Mouse (Mus musculus): ENCODE measurements at regions not wholly inside any gene's neighbourhood (a gene's known extent, or its start where the extent isn't known, plus 50 kb on each side); places are given as distances from the start of the nearest gene placed in this dataset.

GRCm38 (mm10) chr1:40907813-40908212, 102.4 kb downstream of the Tmem182 start:
- Histone ChIP-seq H3K9ac (replicated peaks; ENCODE audit: low read depth) (no peak overlapping the region), H3K27ac (ENCODE audit: low read length) (no peak overlapping the region), H3K36me3 (ENCODE audit: insufficient read depth, low read length) (no peaks in the 10 kb centered on the region), H3K27me3 (replicated peaks; ENCODE audit: insufficient read depth, low read length) (no peaks in the 10 kb centered on the region), H3K4me3 (ENCODE audit: low read depth, low read length) (no peak overlapping the region), H3K9me3 (ENCODE audit: low read length) (no peaks in the 10 kb centered on the region), H3K4me2 (replicated peaks; ENCODE audit: low read depth, low read length) (no peak overlapping the region), H3K4me1 (ENCODE audit: insufficient read depth, low read depth, low read length) (no peaks in the 10 kb centered on the region)
- ATAC-seq (no peak), DNase-seq (ENCODE audit: low spot score) (no peak)
- TF ChIP-seq EP300 (IDR thresholded peaks at IDR 0.05) = no peak
- no peak for TF ChIP-seq CTCF (IDR thresholded peaks at IDR 0.05)

- no peak for DNase-seq (ENCODE audit: low spot score)
- TF ChIP-seq CTCF (IDR thresholded peaks at IDR 0.05) (no peak), EP300 (IDR thresholded peaks at IDR 0.05) (no peak)
- Histone ChIP-seq H3K9ac (replicated peaks; ENCODE audit: low read depth) (no peak overlapping the region), H3K9me3 (ENCODE audit: low read length) (no peaks in the 10 kb centered on the region), H3K27ac (ENCODE audit: low read length) (no peak overlapping the region), H3K36me3 (ENCODE audit: insufficient read depth, low read length) (no peaks in the 10 kb centered on the region), H3K4me1 (ENCODE audit: insufficient read depth, low read depth, low read length) (no peaks in the 10 kb centered on the region), H3K4me2 (replicated peaks; ENCODE audit: low read depth, low read length) (no peak overlapping the region), H3K4me3 (ENCODE audit: low read depth, low read length) (no peak overlapping the region), H3K27me3 (replicated peaks; ENCODE audit: insufficient read depth, low read length) (no peaks in the 10 kb centered on the region)
- no peak for ATAC-seq
- 48% methylated on average over 3 of the region's 3 CpGs for WGBS
Observed at GRCm38 (mm10) chr1:40913591-40913990, 108.2 kb downstream of the Tmem182 start.

GRCm38 (mm10) chr1:40924271-40924670, 118.9 kb downstream of the Tmem182 start:
- H3K27me3 ChIP-seq (replicated peaks; ENCODE audit: insufficient read depth, low read length) = no peaks in the 10 kb centered on the region
- no peak overlapping the region for H3K4me3 ChIP-seq (ENCODE audit: low read depth, low read length)
- H3K4me2 ChIP-seq (replicated peaks; ENCODE audit: low read depth, low read length) = no peak overlapping the region
- TF ChIP-seq EP300 (IDR thresholded peaks at IDR 0.05) (no peak), CTCF (IDR thresholded peaks at IDR 0.05) (no peak)
- no peaks in the 10 kb centered on the region for H3K36me3 ChIP-seq (ENCODE audit: insufficient read depth, low read length)
- WGBS = 84% methylated on average over 3 of the region's 3 CpGs
- no peaks in the 10 kb centered on the region for H3K4me1 ChIP-seq (ENCODE audit: insufficient read depth, low read depth, low read length)
- H3K9me3 ChIP-seq (ENCODE audit: low read length) = no peaks in the 10 kb centered on the region
- ATAC-seq (no peak), DNase-seq (ENCODE audit: low spot score) (no peak)
- no peak overlapping the region for H3K27ac ChIP-seq (ENCODE audit: low read length)
- H3K9ac ChIP-seq (replicated peaks; ENCODE audit: low read depth) = no peak overlapping the region

GRCm38 (mm10) chr1:40924780-40925179, 119.4 kb downstream of the Tmem182 start:
- H3K4me3 ChIP-seq (ENCODE audit: low read depth, low read length) = no peak overlapping the region
- no peak overlapping the region for H3K4me2 ChIP-seq (replicated peaks; ENCODE audit: low read depth, low read length)
- WGBS = 69% methylated on average over 7 of the region's 7 CpGs
- H3K9ac ChIP-seq (replicated peaks; ENCODE audit: low read depth) = no peak overlapping the region
- no peaks in the 10 kb centered on the region for H3K27me3 ChIP-seq (replicated peaks; ENCODE audit: insufficient read depth, low read length)
- no peaks in the 10 kb centered on the region for H3K36me3 ChIP-seq (ENCODE audit: insufficient read depth, low read length)
- TF ChIP-seq EP300 (IDR thresholded peaks at IDR 0.05) (no peak), CTCF (IDR thresholded peaks at IDR 0.05) (no peak)
- no peak overlapping the region for H3K27ac ChIP-seq (ENCODE audit: low read length)
- H3K9me3 ChIP-seq (ENCODE audit: low read length) = no peaks in the 10 kb centered on the region
- DNase-seq (ENCODE audit: low spot score) (no peak), ATAC-seq (no peak)
- no peaks in the 10 kb centered on the region for H3K4me1 ChIP-seq (ENCODE audit: insufficient read depth, low read depth, low read length)

GRCm38 (mm10) chr1:40931374-40931773, 126.0 kb downstream of the Tmem182 start:
- no peak overlapping the region for H3K9ac ChIP-seq (replicated peaks; ENCODE audit: low read depth)
- no peaks in the 10 kb centered on the region for H3K9me3 ChIP-seq (ENCODE audit: low read length)
- DNase-seq (ENCODE audit: low spot score) = no peak
- no peak overlapping the region for H3K4me2 ChIP-seq (replicated peaks; ENCODE audit: low read depth, low read length)
- 61% methylated on average over 5 of the region's 5 CpGs for WGBS
- no peaks in the 10 kb centered on the region for H3K4me1 ChIP-seq (ENCODE audit: insufficient read depth, low read depth, low read length)
- no peaks in the 10 kb centered on the region for H3K36me3 ChIP-seq (ENCODE audit: insufficient read depth, low read length)
- ATAC-seq = no peak
- H3K4me3 ChIP-seq (ENCODE audit: low read depth, low read length) = no peak overlapping the region
- no peaks in the 10 kb centered on the region for H3K27me3 ChIP-seq (replicated peaks; ENCODE audit: insufficient read depth, low read length)
- TF ChIP-seq CTCF (IDR thresholded peaks at IDR 0.05) (no peak), EP300 (IDR thresholded peaks at IDR 0.05) (no peak)
- H3K27ac ChIP-seq (ENCODE audit: low read length) = no peak overlapping the region

GRCm38 (mm10) chr1:40936729-40937128, 131.3 kb downstream of the Tmem182 start:
- no peak overlapping the region for H3K9ac ChIP-seq (replicated peaks; ENCODE audit: low read depth)
- DNase-seq (ENCODE audit: low spot score) = no peak
- no peak overlapping the region for H3K4me3 ChIP-seq (ENCODE audit: low read depth, low read length)
- 72% methylated on average over 3 of the region's 3 CpGs for WGBS
- H3K4me2 ChIP-seq (replicated peaks; ENCODE audit: low read depth, low read length) = no peak overlapping the region
- H3K27ac ChIP-seq (ENCODE audit: low read length) = no peak overlapping the region
- no peaks in the 10 kb centered on the region for H3K9me3 ChIP-seq (ENCODE audit: low read length)
- TF ChIP-seq CTCF (IDR thresholded peaks at IDR 0.05) = no peak
- no peaks in the 10 kb centered on the region for H3K27me3 ChIP-seq (replicated peaks; ENCODE audit: insufficient read depth, low read length)
- no peaks in the 10 kb centered on the region for H3K36me3 ChIP-seq (ENCODE audit: insufficient read depth, low read length)
- no peak for ATAC-seq
- H3K4me1 ChIP-seq (ENCODE audit: insufficient read depth, low read depth, low read length) = no peaks in the 10 kb centered on the region

GRCm38 (mm10) chr1:40942751-40943150, 137.3 kb downstream of the Tmem182 start:
- Histone ChIP-seq H3K36me3 (ENCODE audit: insufficient read depth, low read length) (no peaks in the 10 kb centered on the region), H3K9ac (replicated peaks; ENCODE audit: low read depth) (no peak overlapping the region), H3K27ac (ENCODE audit: low read length) (no peak overlapping the region), H3K9me3 (ENCODE audit: low read length) (no peaks in the 10 kb centered on the region), H3K4me2 (replicated peaks; ENCODE audit: low read depth, low read length) (no peak overlapping the region), H3K27me3 (replicated peaks; ENCODE audit: insufficient read depth, low read length) (no peaks in the 10 kb centered on the region), H3K4me3 (ENCODE audit: low read depth, low read length) (no peak overlapping the region), H3K4me1 (ENCODE audit: insufficient read depth, low read depth, low read length) (no peaks in the 10 kb centered on the region)
- no peak for ATAC-seq
- DNase-seq (ENCODE audit: low spot score) = no peak
- TF ChIP-seq CTCF (IDR thresholded peaks at IDR 0.05) (no peak), EP300 (IDR thresholded peaks at IDR 0.05) (no peak)
- WGBS = 89% methylated on average over 14 of the region's 14 CpGs
